Mouse (Mus musculus): ENCODE data around the gene Tnfrsf14.

DNA sequence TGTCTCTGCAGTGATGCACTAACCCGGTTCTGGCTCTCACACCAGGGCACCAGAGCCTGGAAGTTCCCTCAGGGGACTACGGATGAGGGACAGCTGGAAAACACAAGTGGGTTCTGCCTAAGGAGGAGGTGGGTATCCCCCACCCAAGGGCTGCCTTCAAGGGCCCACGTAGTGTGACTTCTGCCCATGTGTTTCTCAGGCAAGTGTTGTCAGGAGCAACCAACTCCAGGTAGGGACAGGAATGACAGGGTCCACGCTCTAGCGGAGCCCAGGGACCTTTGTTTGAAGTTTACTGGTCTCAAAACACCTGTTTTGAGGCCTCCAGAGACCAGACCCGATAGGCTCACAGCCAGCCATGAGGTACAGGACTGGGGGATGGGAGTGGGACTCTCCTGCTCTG is 55.2 kb downstream of the Tnfrsf14 start:
- no peak for TF ChIP-seq POLR2A (IDR thresholded peaks at IDR 0.05; ENCODE audit: insufficient read depth, low read depth, low read length)
- TF ChIP-seq CTCF (IDR thresholded peaks at IDR 0.05): no peak
- no peak for TF ChIP-seq EP300 (IDR thresholded peaks at IDR 0.05; ENCODE audit: insufficient read depth, low read depth, low read length)
